Mouse (Mus musculus): ENCODE measurements at regions not wholly inside any gene's neighbourhood (a gene's known extent, or its start where the extent isn't known, plus 50 kb on each side); places are given as distances from the start of the nearest gene placed in this dataset.

DNA sequence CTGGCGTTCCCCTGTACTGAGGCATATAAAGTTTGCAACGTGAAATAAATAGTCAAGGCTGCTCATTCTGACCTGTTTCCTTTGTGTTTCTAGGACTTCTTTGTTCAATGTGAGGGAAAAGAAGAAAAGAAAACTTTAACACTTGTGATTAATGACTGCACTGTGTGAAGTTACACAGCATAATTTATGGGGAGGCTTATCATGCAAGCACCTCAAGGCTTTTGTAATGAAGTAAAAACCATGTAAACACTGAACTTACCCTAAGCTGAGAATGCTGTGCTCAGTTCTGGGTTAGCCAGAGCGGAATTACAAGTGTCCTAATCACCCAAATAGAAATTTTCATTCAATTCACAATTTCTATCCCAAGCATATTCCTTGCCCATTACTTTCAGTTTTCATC, 241.2 kb downstream of the Otol1 start:
- TF ChIP-seq CTCF (IDR thresholded peaks at IDR 0.05) (no peak), EP300 (IDR thresholded peaks at IDR 0.05) (no peak)

Measured in lung, postnatal 0 days (tissue).